Mouse (Mus musculus) myocyte (in vitro differentiated cells): ENCODE measurements around the gene Olfr1419. TPM values are rescaled to one million over a fixed set of nuclear protein-coding genes. Genes with fewer than 3 reads are reported as not detected.
A peak's percentile ranks its signal among the peaks of the same experiment; 100 is the strongest.

Experiments used
- H3K27me3 ChIP-seq: one replicate; pipeline ENCODE4 v1.6.1; 2011; ENCODE audit not compliant: control insufficient read depth, insufficient read depth, insufficient read length
- H3K36me3 ChIP-seq: one replicate; pipeline ENCODE4 v1.6.1; 2011; ENCODE audit not compliant: control insufficient read depth, insufficient read depth
- H3K4me2 ChIP-seq: one replicate; pipeline ENCODE4 v1.6.1; 2011; ENCODE audit warnings: low read depth, control low read depth
- H3K4me3 ChIP-seq: one replicate; pipeline ENCODE4 v1.5.1; 2011; ENCODE audit warnings: mild to moderate bottlenecking, control low read depth, moderate library complexity
- H3K79me2 ChIP-seq: one replicate; pipeline ENCODE4 v1.6.1; 2011; ENCODE audit not compliant: control insufficient read depth, insufficient read depth
- H3ac ChIP-seq: one replicate; pipeline ENCODE4 v1.6.1; 2011; ENCODE audit not compliant: control insufficient read depth, insufficient read length
- CEBPB ChIP-seq: IDR thresholded peaks from 2 replicates; pipeline ENCODE4 v1.6.1; 2011; ENCODE audit warnings: mild to moderate bottlenecking, moderate library complexity; ENCODE audit not compliant: poor library complexity, insufficient read depth, severe bottlenecking
- E2F4 ChIP-seq: IDR thresholded peaks from one replicate; pipeline ENCODE4 v1.6.1; 2011; ENCODE audit warnings: mild to moderate bottlenecking, control low read depth, moderate library complexity; ENCODE audit not compliant: insufficient read depth
- MAX ChIP-seq: IDR thresholded peaks from one replicate; pipeline ENCODE4 v1.6.1; 2011; ENCODE audit warnings: low read depth, mild to moderate bottlenecking, control low read depth
- MYOD1 ChIP-seq, 3 experiments: IDR thresholded peaks; one replicate each; pipeline ENCODE4 v1.6.1; 2011; ENCODE audit warnings: control low read depth in 2 of 3, low read depth in 2 of 3, mild to moderate bottlenecking in 2 of 3, moderate library complexity in 1 of 3; ENCODE audit not compliant: insufficient read length in 2 of 3, control insufficient read depth in 1 of 3
- MYOG ChIP-seq, 3 experiments: IDR thresholded peaks; one replicate each; pipeline ENCODE4 v1.6.1; 2011; ENCODE audit warnings: control low read depth in 2 of 3, low read depth in 2 of 3, mild to moderate bottlenecking in 2 of 3; ENCODE audit not compliant: insufficient read length in 2 of 3, control insufficient read depth in 1 of 3, insufficient read depth in 1 of 3
- POLR2A ChIP-seq: IDR thresholded peaks from one replicate; pipeline ENCODE4 v1.6.1; 2011; ENCODE audit warnings: low read depth, mild to moderate bottlenecking, control low read depth, moderate library complexity; ENCODE audit not compliant: insufficient read length
- POLR2AphosphoS2 ChIP-seq: IDR thresholded peaks from one replicate; pipeline ENCODE4 v1.6.1; 2011; ENCODE audit warnings: low read depth, control low read depth; ENCODE audit not compliant: insufficient read length
- REST ChIP-seq: IDR thresholded peaks from one replicate; pipeline ENCODE4 v1.6.1; 2011; ENCODE audit warnings: mild to moderate bottlenecking, control low read depth, moderate library complexity; ENCODE audit not compliant: insufficient read depth, insufficient read length
- SRF ChIP-seq: IDR thresholded peaks from one replicate; pipeline ENCODE4 v1.6.1; 2011; ENCODE audit warnings: low read depth; ENCODE audit not compliant: control insufficient read depth, insufficient read length
- TCF12 ChIP-seq: IDR thresholded peaks from one replicate; pipeline ENCODE4 v1.6.1; 2011; ENCODE audit warnings: mild to moderate bottlenecking, control low read depth; ENCODE audit not compliant: poor library complexity, insufficient read depth, severe bottlenecking
- TCF3 ChIP-seq: IDR thresholded peaks from one replicate; pipeline ENCODE4 v1.6.1; 2011; ENCODE audit warnings: low read depth, control low read depth; ENCODE audit not compliant: insufficient read length
- USF1 ChIP-seq: IDR thresholded peaks from one replicate; pipeline ENCODE4 v1.6.1; 2011; ENCODE audit warnings: low read depth, mild to moderate bottlenecking, control low read depth, moderate library complexity
- polyA plus RNA-seq: library from polyadenylated mRNA; unstranded; fragments of >200 nt; fragmentation: generic; extraction: Trizol; gene quantifications from one replicate; pipeline ENCODE4 v1.2.1, GENCODE M21; 2012; ENCODE audit warnings: missing spikeins

Gene Olfr1419
- polyA plus RNA-seq, 1 experiment = not detected

DNA sequence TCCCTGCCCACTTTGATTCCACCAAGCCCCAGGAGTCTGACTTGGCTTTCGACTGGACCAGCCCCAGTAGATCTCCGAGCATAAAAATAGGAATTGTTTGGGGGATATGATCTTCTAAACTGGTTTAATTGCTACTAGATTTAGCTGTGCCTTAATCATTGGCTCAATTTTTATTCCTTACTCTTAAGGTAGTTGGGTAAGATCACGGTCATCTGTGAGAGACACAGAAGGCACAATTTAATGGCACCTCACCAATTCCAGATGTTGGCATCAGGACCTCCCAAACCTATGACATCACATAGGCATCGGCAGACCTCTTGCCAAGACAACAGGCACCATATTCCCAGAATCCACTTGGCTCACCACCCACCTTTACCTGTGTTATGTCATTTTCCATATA, 35.8 kb downstream of the Olfr1419 start, which contains the start of gene Olfr1417:
Olfr1417 (minus strand) TSS at position 101 of the 400 bp plus-strand sequence.
- H3K4me3 ChIP-seq = no peak within 1 kb of the TSS
- TF ChIP-seq CEBPB (no peak), POLR2A (no peak), TCF3 (no peak), E2F4 (no peak), POLR2AphosphoS2 (no peak), MYOD1 (IDR thresholded peaks at IDR 0.05; ENCODE audit: control insufficient read depth in 1 of 3, insufficient read length in 2 of 3, low read depth in 2 of 3) (no peak), MYOG (IDR thresholded peaks at IDR 0.05; ENCODE audit: control insufficient read depth in 1 of 3, insufficient read depth in 1 of 3, insufficient read length in 2 of 3, low read depth in 2 of 3) (no peak), REST (no peak), SRF (no peak), TCF12 (no peak)
- H3K4me2 ChIP-seq = no peak within 1 kb of the TSS
- H3ac ChIP-seq = no peak within 1 kb of the TSS
- H3K36me3 ChIP-seq = no peaks in the 10 kb centered on the region
- no peaks in the 10 kb centered on the region for H3K27me3 ChIP-seq
- H3K79me2 ChIP-seq = no peaks in the 10 kb centered on the region

DNA sequence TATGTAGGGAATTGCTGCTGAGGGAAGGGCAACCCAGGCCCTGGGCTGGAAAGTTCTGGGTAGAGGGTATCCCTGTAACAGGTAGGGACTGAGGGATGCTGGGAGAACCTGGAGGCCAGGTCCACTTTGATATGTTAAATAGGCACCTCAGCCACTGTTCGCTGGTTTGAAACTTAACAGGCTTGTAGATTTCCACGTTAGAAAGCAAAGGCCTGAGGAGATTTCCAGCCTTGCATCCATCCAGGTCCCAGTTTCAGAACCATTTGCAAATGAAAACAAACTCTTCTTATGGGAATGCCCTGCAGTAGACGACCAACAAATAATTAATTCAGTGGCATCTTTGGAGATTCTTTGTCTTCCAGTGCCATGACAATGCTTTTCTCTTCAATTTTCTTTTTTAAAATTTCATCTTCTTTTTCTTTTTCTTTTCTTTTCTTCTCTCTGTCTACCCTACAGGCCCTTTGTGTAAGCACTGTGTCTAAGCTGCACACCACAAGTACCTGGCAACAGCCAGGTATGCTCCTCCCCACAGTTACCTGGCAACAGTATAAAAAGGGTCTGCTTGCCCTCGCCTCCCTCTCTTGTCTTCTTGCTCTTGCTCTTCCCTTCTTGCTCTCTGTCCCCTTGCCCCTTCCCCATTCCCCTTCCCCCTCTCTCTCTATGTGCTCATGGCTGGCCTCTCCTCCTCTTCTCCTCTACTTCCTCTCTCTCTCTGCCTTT, 51.4 kb downstream of the Olfr1419 start:
- Histone ChIP-seq H3K4me3 (no peak overlapping the region), H3ac (no peak overlapping the region), H3K27me3 (no peaks in the 10 kb centered on the region), H3K36me3 (no peaks in the 10 kb centered on the region), H3K4me2 (no peak overlapping the region), H3K79me2 (no peaks in the 10 kb centered on the region)
- TF ChIP-seq POLR2AphosphoS2 (no peak), MAX (no peak), TCF12 (no peak), TCF3 (no peak), USF1 (no peak), MYOD1 (IDR thresholded peaks at IDR 0.05; ENCODE audit: control insufficient read depth in 1 of 3, insufficient read length in 2 of 3, low read depth in 2 of 3) (no peak), E2F4 (no peak), MYOG (IDR thresholded peaks at IDR 0.05; ENCODE audit: control insufficient read depth in 1 of 3, insufficient read depth in 1 of 3, insufficient read length in 2 of 3, low read depth in 2 of 3) (no peak), SRF (no peak), POLR2A (no peak), REST (no peak), CEBPB (no peak)

DNA sequence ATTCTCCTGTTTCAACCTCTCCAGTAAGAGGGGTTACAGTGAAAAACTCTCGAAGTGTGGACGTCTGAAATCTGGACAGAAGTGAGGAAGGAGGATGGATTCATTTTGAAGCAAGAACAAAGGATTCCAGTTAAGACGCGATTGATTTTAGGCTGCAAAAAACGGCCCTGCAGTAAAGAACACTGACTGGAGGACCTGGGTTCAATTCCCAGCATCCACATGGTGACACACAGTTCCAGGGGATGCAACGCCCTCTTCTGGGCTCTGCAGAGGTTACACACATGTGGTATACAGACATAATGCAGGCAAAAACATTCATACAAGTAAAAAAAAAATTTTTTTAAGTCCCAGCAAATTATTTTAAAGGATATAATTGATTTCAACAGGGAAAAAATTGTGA, 54.7 kb downstream of the Olfr1419 start:
- H3K4me3 ChIP-seq = peak overlapping the region; percentile 39
- no peaks in the 10 kb centered on the region for H3K27me3 ChIP-seq
- TF ChIP-seq SRF (no peak), TCF3 (no peak), MYOG (IDR thresholded peaks at IDR 0.05; ENCODE audit: control insufficient read depth in 1 of 3, insufficient read depth in 1 of 3, insufficient read length in 2 of 3, low read depth in 2 of 3) (no peak), POLR2A (no peak), MYOD1 (IDR thresholded peaks at IDR 0.05; ENCODE audit: control insufficient read depth in 1 of 3, insufficient read length in 2 of 3, low read depth in 2 of 3) (no peak), TCF12 (no peak), USF1 (no peak), POLR2AphosphoS2 (no peak), MAX (no peak), REST (no peak), E2F4 (no peak), CEBPB (no peak)
- H3K79me2 ChIP-seq = no peaks in the 10 kb centered on the region
- H3K4me2 ChIP-seq = peak overlapping the region; percentile 100
- no peaks in the 10 kb centered on the region for H3K36me3 ChIP-seq
- H3ac ChIP-seq = no peak overlapping the region

DNA sequence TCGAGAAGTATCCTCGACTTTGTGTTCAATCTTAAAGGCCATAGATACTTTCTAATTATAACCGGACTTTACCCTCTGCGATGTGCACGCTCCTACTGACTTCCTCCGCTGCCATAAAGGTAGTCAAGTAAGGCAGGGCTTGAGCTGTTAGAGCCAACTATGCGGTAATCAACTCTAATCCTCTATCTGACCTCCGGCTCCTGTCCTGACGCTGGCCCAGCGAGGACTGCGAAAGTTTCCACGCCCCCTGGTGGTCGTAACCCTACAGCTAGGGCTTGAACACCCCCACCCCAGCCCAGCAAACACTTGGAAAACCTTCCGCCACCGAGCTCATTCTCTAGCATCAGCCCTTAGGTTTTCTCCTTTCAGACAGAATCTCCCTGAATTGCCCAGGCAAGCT, 55.1 kb downstream of the Olfr1419 start:
- no peaks in the 10 kb centered on the region for H3K27me3 ChIP-seq
- no peaks in the 10 kb centered on the region for H3K79me2 ChIP-seq
- H3K4me3 ChIP-seq = peak overlapping the region; percentile 39
- H3K4me2 ChIP-seq = peak overlapping the region; percentile 100
- H3K36me3 ChIP-seq = no peaks in the 10 kb centered on the region
- TF ChIP-seq POLR2A (no peak), REST (no peak), USF1 (no peak), POLR2AphosphoS2 (no peak), CEBPB (no peak), MYOG (IDR thresholded peaks at IDR 0.05; ENCODE audit: control insufficient read depth in 1 of 3, insufficient read depth in 1 of 3, insufficient read length in 2 of 3, low read depth in 2 of 3) (no peak), SRF (no peak)
- H3ac ChIP-seq = no peak overlapping the region
